Mouse (Mus musculus) G1E (cell line): ENCODE data around the gene Odaph.

Experiments
- CTCF ChIP-seq: IDR thresholded peaks from 2 replicates; pipeline ENCODE4 v1.5.1; 2012; ENCODE audit warnings: low read depth, low read length, inconsistent platforms, mixed read lengths
- TAL1 ChIP-seq: conservative IDR thresholded peaks from 2 replicates; pipeline ENCODE4 v1.6.1; 2012; ENCODE audit warnings: low read depth, low read length, inconsistent platforms, mixed read lengths

- TF ChIP-seq CTCF (no peak), TAL1 (no peak)
These were observed 25.9 kb upstream of the Odaph start for GRCm38 (mm10) chr5:91961370-91961769.
